Mouse (Mus musculus) ES-Bruce4 (cell line): ENCODE measurements around the gene Hrh2.

ENCODE experiments used
- CTCF ChIP-seq: IDR thresholded peaks from one replicate; pipeline ENCODE4 v1.8.1; 2011; ENCODE audit warnings: low read depth, low read length
- EP300 ChIP-seq: IDR thresholded peaks from 2 replicates; pipeline ENCODE4 v1.6.1; 2011; ENCODE audit warnings: low read depth, low read length; ENCODE audit not compliant: insufficient read depth
- POLR2A ChIP-seq: IDR thresholded peaks from one replicate; pipeline ENCODE4 v1.8.1; 2011; ENCODE audit warnings: low read length; ENCODE audit not compliant: insufficient read depth

DNA sequence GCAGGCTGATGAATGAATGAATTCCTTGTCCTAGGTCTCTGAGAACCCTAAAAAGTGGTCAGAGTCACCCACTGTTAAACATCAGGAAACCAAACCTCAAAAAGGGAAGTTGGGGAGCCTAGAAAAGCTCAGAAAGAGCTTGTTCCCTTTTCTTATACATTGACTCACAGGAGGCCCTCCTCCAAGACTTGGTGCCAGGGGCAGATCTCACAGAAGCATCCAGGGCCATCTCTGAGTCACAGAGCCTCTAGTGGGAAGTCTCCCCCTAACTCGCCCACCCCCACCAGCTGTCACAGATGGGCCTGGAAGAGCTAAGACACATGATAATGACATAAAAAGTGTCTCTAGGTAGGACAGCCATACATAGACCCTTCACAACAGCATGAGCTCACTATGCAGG lies 26.4 kb downstream of the Hrh2 start:
- TF ChIP-seq EP300 (no peak), POLR2A (no peak), CTCF (no peak)
